26 mouse cellular contexts compared by ENCODE assay signal in the genomic region with DNA sequence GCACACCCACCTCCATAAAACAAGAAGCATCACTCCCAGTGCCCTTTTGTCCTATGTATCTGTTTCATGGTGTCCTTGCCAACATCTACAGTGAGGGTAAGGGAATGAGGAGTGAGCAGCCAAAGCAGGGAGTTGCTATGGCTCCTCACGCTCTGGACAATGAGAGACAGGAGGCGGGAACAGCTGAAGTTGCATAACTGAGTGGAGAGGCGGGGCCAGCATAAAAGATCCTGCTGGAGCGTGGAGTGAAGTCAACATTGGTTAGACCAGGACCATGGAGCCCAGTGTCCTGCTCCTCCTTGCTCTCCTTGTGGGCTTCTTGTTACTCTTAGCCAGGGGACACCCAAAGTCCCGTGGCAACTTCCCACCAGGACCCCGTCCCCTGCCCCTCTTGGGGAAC. TPM values are rescaled to one million over a fixed set of nuclear protein-coding genes. Genes with fewer than 3 reads are reported as not detected.
DNase-seq lines count a peak whose midpoint lies in the region; ATAC-seq and TF ChIP-seq lines count a peak whose summit lies in the region.
"Had no signal": no experiment of that assay in that cellular context is flagged by ENCODE, and none has a peak within 500 bp of the region (broad histone marks: within the 10 kb centered on the region; RNA-seq: fewer than 3 reads in every experiment).

A gene (plus strand): TSS at position 210 of the 400 bp plus-strand sequence.

- H3K4me2 ChIP-seq in midbrain, embryonic 16.5 days (ENCODE audit: low read length) = no peak within 1 kb of the TSS
- H3K4me2 ChIP-seq: forebrain, embryonic 13.5 days; hindbrain, embryonic 12.5 days; liver, embryonic 13.5 days had no signal

- WGBS in liver, adult 2 months = 52% methylated on average over 6 of the region's 6 CpGs
- 69% methylated on average over 6 of the region's 6 CpGs for WGBS in midbrain, embryonic 16.5 days

- TF ChIP-seq CTCF in liver, adult 2 months (IDR thresholded peaks at IDR 0.05; ENCODE audit: low read depth, low read length) = no peak

- H3K4me1 ChIP-seq in liver, adult 2 months (ENCODE audit: control insufficient read depth, insufficient read depth, low read length) = peaks cover 10% of the 10 kb centered on the region
- H3K4me1 ChIP-seq in midbrain, embryonic 16.5 days (ENCODE audit: control insufficient read depth, insufficient read depth, low read length) = no peaks in the 10 kb centered on the region
- H3K4me1 ChIP-seq: forebrain, embryonic 13.5 days; hindbrain, embryonic 12.5 days; liver, embryonic 13.5 days; midbrain, embryonic 10.5 days had no signal

- H3K36me3 ChIP-seq in liver, adult 2 months (ENCODE audit: control insufficient read depth, insufficient read depth, low read length) = no peaks in the 10 kb centered on the region
- H3K36me3 ChIP-seq in midbrain, embryonic 16.5 days (ENCODE audit: control insufficient read depth, insufficient read depth, low read length) = no peaks in the 10 kb centered on the region
- H3K36me3 ChIP-seq: hindbrain, embryonic 12.5 days; liver, embryonic 13.5 days; midbrain, embryonic 10.5 days had no signal

- H3K27ac ChIP-seq in liver, adult 2 months (replicated peaks; ENCODE audit: insufficient read depth, low read depth, low read length) = no peak within 1 kb of the TSS
- no peak within 1 kb of the TSS for H3K27ac ChIP-seq in midbrain, embryonic 16.5 days (ENCODE audit: low read length)
- H3K27ac ChIP-seq: forebrain, embryonic 13.5 days; hindbrain, embryonic 12.5 days; kidney, postnatal 0 days; liver, embryonic 13.5 days; midbrain, embryonic 10.5 days had no signal

- H3K9ac ChIP-seq in liver, adult 2 months (ENCODE audit: low read depth, low read length) = no peak within 1 kb of the TSS
- H3K9ac ChIP-seq in midbrain, embryonic 16.5 days (ENCODE audit: low read depth, low read length) = no peak within 1 kb of the TSS
- H3K9ac ChIP-seq: forebrain, embryonic 13.5 days; hindbrain, embryonic 12.5 days; liver, embryonic 13.5 days had no signal

- no peaks in the 10 kb centered on the region for H3K9me3 ChIP-seq in midbrain, embryonic 16.5 days (replicated peaks; ENCODE audit: control insufficient read depth, low read length, poor library complexity, severe bottlenecking)
- H3K9me3 ChIP-seq: liver, embryonic 13.5 days had no signal

- ATAC-seq in midbrain, embryonic 16.5 days = no peak
- ATAC-seq: forebrain, embryonic 13.5 days; intestine, postnatal 0 days had no signal

- H3K27me3 ChIP-seq in liver, adult 2 months (ENCODE audit: control insufficient read depth, insufficient read depth, low read length) = no peaks in the 10 kb centered on the region
- H3K27me3 ChIP-seq in midbrain, embryonic 16.5 days (ENCODE audit: control insufficient read depth, insufficient read depth, low read depth, low read length) = no peaks in the 10 kb centered on the region
- H3K27me3 ChIP-seq: forebrain, embryonic 13.5 days; hindbrain, embryonic 12.5 days; liver, embryonic 13.5 days had no signal

- peak; percentile 14 for DNase-seq in adrenal gland, adult 2 months
- no peak for DNase-seq in adrenal gland, adult 8-10 months
- peak; percentile 90 for DNase-seq in liver, adult 2 months (ENCODE audit: extremely low read depth, low read depth, low spot score)
- DNase-seq in liver = no peak
- peak; percentile 40 for DNase-seq in ZHBTc4 (ENCODE audit: low read depth, low spot score)
- peak; percentile 86 for DNase-seq in lung, postnatal 36 days
- no peak for DNase-seq in ovary, postnatal 36 days (ENCODE audit: low spot score)
- DNase-seq: adrenal gland, postnatal 25 days; cerebellum, adult 9-10 months; gastrocnemius, postnatal 14 days; heart, adult 18-20 months; liver, embryonic 13.5 days; right cerebral cortex, adult 18-20 months; right cerebral cortex, postnatal 4 days had no signal

- no peak within 1 kb of the TSS for H3K4me3 ChIP-seq in liver, adult 2 months (ENCODE audit: insufficient read depth, low read depth, low read length)
- H3K4me3 ChIP-seq in midbrain, embryonic 16.5 days (ENCODE audit: low read depth, low read length) = no peak within 1 kb of the TSS
- H3K4me3 ChIP-seq: forebrain, embryonic 13.5 days; hindbrain, embryonic 12.5 days; liver, embryonic 13.5 days; midbrain, embryonic 10.5 days had no signal

- H3K79me2 ChIP-seq in liver, adult 2 months (ENCODE audit: control insufficient read depth, insufficient read depth, low read length) = no peaks in the 10 kb centered on the region

- no peak for TF ChIP-seq POLR2A in liver, adult 2 months (IDR thresholded peaks at IDR 0.05; ENCODE audit: extremely low read depth, insufficient read depth, low read length)

RNA-seq across cellular contexts. Expression of the gene that starts here (rescaled TPM):
- total RNA-seq in adrenal gland, adult 2 months (2021) = 10 to 100 TPM; 16.1 to 54.8 TPM
- 0.18 and 0.37 TPM in 2 replicates for polyA plus RNA-seq in adrenal gland, adult 2 months (2012; rRNA removed)
- 10 to 100 TPM in 1 of 4 experiments, 1 to 10 TPM in 3; 1.5 to 17.1 (median 2.3) TPM for total RNA-seq in adrenal gland, adult 8-10 months (2022)
- total RNA-seq in liver, adult 2 months (2014; rRNA removed) = 95.3 and 137 TPM in 2 replicates
- 21.6 and 78.3 TPM in 2 replicates for polyA plus RNA-seq in liver, adult 2 months (2012; rRNA removed)
- polyA plus RNA-seq in midbrain, embryonic 16.5 days (2015; fragmentation: Nextera tagmentation; extraction: Ambion mirVana) = not detected in 2 replicates
- total RNA-seq: gastrocnemius, postnatal 14 days; layer of hippocampus, postnatal 14 days; midbrain, postnatal 0 days had no signal
- polyA plus RNA-seq: embryonic facial prominence, embryonic 14.5 days; forebrain, embryonic 13.5 days; heart, embryonic 14.5 days; hindbrain, embryonic 12.5 days; kidney, postnatal 0 days; limb, embryonic 11.5 days; midbrain, embryonic 10.5 days; midbrain, postnatal 0 days; neural tube, embryonic 14.5 days had no signal

Comparison
In these comparisons a context has a peak if more than half of its experiments do, and no peak if none do; other contexts are left out.
1. RNA of the gene that starts here (polyA plus RNA-seq): 21.6 to 78.3 TPM in liver, adult 2 months; 0.18 to 0.37 TPM in adrenal gland, adult 2 months and not detected in midbrain, embryonic 16.5 days; every median in the first group is over 10 times any median in the second.
2. DNase-seq: peak in adrenal gland, adult 2 months (single experiment), liver, adult 2 months (single experiment), ZHBTc4 (single experiment) and lung, postnatal 36 days (single experiment); none in adrenal gland, adult 8-10 months (single experiment), liver (single experiment) and ovary, postnatal 36 days (single experiment).